Mouse (Mus musculus) G1E (cell line): ENCODE results near the gene Lgals3bp.

Experiments used
- CTCF ChIP-seq: IDR thresholded peaks from 2 replicates; pipeline ENCODE4 v1.5.1; 2012; ENCODE audit warnings: low read depth, low read length, inconsistent platforms, mixed read lengths
- GATA1 ChIP-seq: IDR thresholded peaks from 2 replicates; pipeline ENCODE4 v1.6.1; 2012; ENCODE audit warnings: borderline replicate concordance, low read length, inconsistent platforms, mixed read lengths
- TAL1 ChIP-seq: conservative IDR thresholded peaks from 2 replicates; pipeline ENCODE4 v1.6.1; 2012; ENCODE audit warnings: low read depth, low read length, inconsistent platforms, mixed read lengths

DNA sequence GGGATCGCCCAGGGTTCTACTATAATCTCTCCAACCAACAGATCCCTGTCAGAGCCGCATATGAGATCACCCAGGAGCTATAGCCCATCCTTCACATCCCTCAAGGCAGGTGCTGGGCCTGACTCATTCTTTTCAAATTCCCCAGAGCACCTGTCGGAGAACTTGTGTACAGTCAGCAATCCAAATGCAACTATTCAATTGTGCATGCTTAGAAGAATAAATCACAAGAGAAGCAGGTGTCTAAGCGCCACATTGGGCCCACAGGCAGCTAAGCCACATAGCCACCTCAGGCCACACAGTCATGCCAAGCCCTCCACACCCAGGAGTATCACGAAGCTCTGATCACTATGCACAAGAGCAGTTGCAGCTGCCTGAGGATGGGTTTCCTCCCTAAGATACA is 52.4 kb downstream of the Lgals3bp start:
- no peak for TF ChIP-seq CTCF
- TF ChIP-seq GATA1: no peak
- no peak for TF ChIP-seq TAL1
